Mouse (Mus musculus): ENCODE data around the gene Pld2.

GRCm38 (mm10) chr11:70500476-70500812 lies 39.4 kb upstream of the Pld2 start:
- TF ChIP-seq POLR2A (IDR thresholded peaks at IDR 0.05; ENCODE audit: extremely low read depth, insufficient read depth, low read length) (no peak), CTCF (IDR thresholded peaks at IDR 0.05; ENCODE audit: low read depth, low read length) (no peak)
